Mouse (Mus musculus): Measurements from ENCODE around the gene Tbc1d30.
A peak's percentile ranks its signal among the peaks of the same experiment; 100 is the strongest.

The Tbc1d30 gene

GRCm38 (mm10) chr10:121351066-121351581, at the start of gene Tbc1d30:
Gene Tbc1d30 (minus strand): TSS chr10:121351278.
- DNase-seq (ENCODE audit: low spot score), result peak; percentile 73

GRCm38 (mm10) chr10:121398599-121398998, 47.5 kb upstream of the Tbc1d30 start:
- DNase-seq (ENCODE audit: low spot score), result no peak

- DNase-seq (ENCODE audit: low spot score), result peak; percentile 48
Measured at GRCm38 (mm10) chr10:121395542-121396176, 44.6 kb upstream of the Tbc1d30 start.

- no peak for DNase-seq (ENCODE audit: low spot score)
Measured at GRCm38 (mm10) chr10:121394789-121395325, 43.8 kb upstream of the Tbc1d30 start.

GRCm38 (mm10) chr10:121394270-121394669, 43.2 kb upstream of the Tbc1d30 start:
- no peak for DNase-seq (ENCODE audit: low spot score)

GRCm38 (mm10) chr10:121391901-121392300, 40.8 kb upstream of the Tbc1d30 start:
- DNase-seq (ENCODE audit: low spot score), result no peak

GRCm38 (mm10) chr10:121390602-121391001, 39.5 kb upstream of the Tbc1d30 start:
- no peak for DNase-seq (ENCODE audit: low spot score)

GRCm38 (mm10) chr10:121386347-121386746, 35.3 kb upstream of the Tbc1d30 start:
- no peak for DNase-seq (ENCODE audit: low spot score)

GRCm38 (mm10) chr10:121385695-121386094, 34.6 kb upstream of the Tbc1d30 start:
- DNase-seq (ENCODE audit: low spot score), result no peak

- DNase-seq (ENCODE audit: low spot score), result no peak
Measured at GRCm38 (mm10) chr10:121384710-121385109, 33.6 kb upstream of the Tbc1d30 start.

- no peak for DNase-seq (ENCODE audit: low spot score)
Measured at GRCm38 (mm10) chr10:121381280-121381679, 30.2 kb upstream of the Tbc1d30 start.

GRCm38 (mm10) chr10:121379387-121379786, 28.3 kb upstream of the Tbc1d30 start:
- DNase-seq (ENCODE audit: low spot score), result no peak

- peak; percentile 41 for DNase-seq (ENCODE audit: low spot score)
Measured at GRCm38 (mm10) chr10:121376530-121377271, 25.6 kb upstream of the Tbc1d30 start.

- no peak for DNase-seq (ENCODE audit: low spot score)
Measured at GRCm38 (mm10) chr10:121375649-121376493, 24.8 kb upstream of the Tbc1d30 start.

GRCm38 (mm10) chr10:121374693-121375620, 23.9 kb upstream of the Tbc1d30 start:
- no peak for DNase-seq (ENCODE audit: low spot score)

- DNase-seq (ENCODE audit: low spot score), result no peak
Measured at GRCm38 (mm10) chr10:121374013-121374412, 22.9 kb upstream of the Tbc1d30 start.

GRCm38 (mm10) chr10:121370777-121371176, 19.7 kb upstream of the Tbc1d30 start:
- DNase-seq (ENCODE audit: low spot score), result no peak

GRCm38 (mm10) chr10:121368783-121369465, 17.8 kb upstream of the Tbc1d30 start:
- DNase-seq (ENCODE audit: low spot score), result no peak

GRCm38 (mm10) chr10:121367780-121368179, 16.7 kb upstream of the Tbc1d30 start:
- DNase-seq (ENCODE audit: low spot score), result no peak

- DNase-seq (ENCODE audit: low spot score), result no peak
Measured at GRCm38 (mm10) chr10:121367271-121367670, 16.2 kb upstream of the Tbc1d30 start.
